Mouse (Mus musculus) bone marrow, adult 2 months (tissue): ENCODE data around the gene Dnaja3.

ENCODE experiments used
- CTCF ChIP-seq: fragments of 200-500 bp; IDR thresholded peaks from 2 replicates; pipeline ENCODE4 v1.5.1; 2011; ENCODE audit warnings: low read length, control low read depth; ENCODE audit not compliant: control insufficient read depth, insufficient read depth
- POLR2A ChIP-seq: fragments of 200-500 bp; IDR thresholded peaks from 2 replicates; pipeline ENCODE4 v1.6.1; 2011; ENCODE audit warnings: low read depth, mild to moderate bottlenecking, control low read depth, low read length, borderline replicate concordance; ENCODE audit not compliant: control insufficient read depth

- no peak for TF ChIP-seq CTCF
- TF ChIP-seq POLR2A, result peak; percentile 87; the same call in 1 of the 2 replicates
Measured at GRCm38 (mm10) chr16:4679121-4680018, 39.6 kb downstream of the Dnaja3 start, which contains the start of gene Coro7.
